Mouse (Mus musculus) mouse trophoblast stem cell (cell line): ENCODE data around the gene Tmem33.

Experiments used
- in situ Hi-C, 2 experiments: fragments of 300-500 bp; cut with MseI, MboI; formaldehyde crosslinking; loops; 2 replicates in 1 of 2; 3 replicates in 1 of 2; pipeline ENCODE4 v1.15.1; 2025

Gene Tmem33

DNA sequence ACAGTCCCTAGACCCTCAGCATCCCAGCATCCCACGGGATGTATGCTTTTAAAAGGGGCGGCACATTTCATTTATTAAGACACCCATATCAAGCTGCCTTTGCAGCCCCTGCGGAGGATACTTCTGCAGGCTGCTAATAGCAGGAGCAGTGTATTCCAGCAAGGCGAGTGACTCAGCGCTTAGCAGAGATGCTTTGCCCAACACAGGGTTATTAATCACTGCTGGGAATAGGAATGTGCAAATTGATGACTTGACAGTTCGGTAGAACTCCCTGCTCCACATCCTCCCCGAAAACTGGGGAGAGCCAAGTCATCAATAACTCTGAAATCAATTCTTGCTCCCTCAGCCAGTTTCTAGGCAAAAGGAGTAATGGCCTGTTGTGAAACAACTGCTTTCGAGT is 4.7 kb upstream of the Tmem33 start:
- in situ Hi-C loops, result no loop called here

DNA sequence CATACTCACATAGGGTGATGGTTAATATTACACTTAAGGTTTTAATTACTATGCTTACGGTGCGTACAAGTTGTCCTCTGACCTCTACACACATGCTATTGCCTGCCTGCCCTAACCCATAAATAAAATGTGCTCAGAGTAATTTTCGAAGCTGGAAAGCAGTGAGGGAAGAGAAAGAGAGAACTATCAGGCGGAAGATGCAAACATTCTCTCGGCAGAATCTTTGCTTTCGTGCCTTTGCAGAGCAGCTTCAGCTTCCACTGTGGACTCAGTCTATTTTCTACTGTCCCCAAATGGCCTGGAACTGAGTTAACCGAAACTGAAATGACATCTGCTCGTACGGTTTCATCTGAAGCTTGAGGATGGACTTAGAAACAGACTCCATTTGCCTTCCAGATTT is 1.9 kb upstream of the Tmem33 start:
- in situ Hi-C loops, result no loop called here

DNA sequence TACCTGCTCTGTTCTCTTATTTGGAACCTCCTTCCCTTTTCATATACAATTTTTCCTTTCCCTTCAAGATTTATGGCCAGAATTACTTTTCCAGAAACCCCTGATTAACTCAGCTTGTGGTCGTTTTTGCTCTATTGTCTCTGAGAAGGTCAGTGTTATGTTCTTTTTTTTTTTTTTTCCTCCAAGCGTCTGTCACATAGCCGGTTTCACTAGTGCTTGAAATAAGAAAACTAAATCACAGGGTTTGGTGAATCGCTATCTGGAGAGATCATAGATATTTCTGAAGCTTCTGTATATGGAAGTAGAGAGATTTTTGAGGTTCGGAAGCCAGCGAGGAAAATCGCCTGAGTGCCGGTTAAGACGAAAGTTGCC is 220 bp upstream of the Tmem33 start:
- in situ Hi-C loops, result no loop called here

DNA sequence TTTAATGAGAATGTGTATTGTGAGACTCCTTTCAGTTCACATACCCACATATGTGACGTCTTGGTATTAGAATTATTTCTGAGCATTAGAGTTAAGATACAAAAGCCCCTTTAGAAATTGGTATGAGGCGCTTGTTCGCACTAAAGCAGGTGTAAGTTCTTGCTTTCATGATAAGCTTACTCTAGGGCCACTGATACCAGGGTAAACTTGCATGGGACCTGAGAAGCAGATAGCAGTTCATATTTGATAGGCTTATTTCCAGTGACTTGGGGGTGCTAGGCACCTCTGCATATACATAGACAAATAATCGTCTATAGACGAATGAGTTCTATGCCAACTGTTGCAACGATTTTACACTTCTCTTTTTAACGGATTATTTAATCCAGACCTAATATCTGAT is 2.6 kb downstream of the Tmem33 start:
- in situ Hi-C loops, result no loop called here

DNA sequence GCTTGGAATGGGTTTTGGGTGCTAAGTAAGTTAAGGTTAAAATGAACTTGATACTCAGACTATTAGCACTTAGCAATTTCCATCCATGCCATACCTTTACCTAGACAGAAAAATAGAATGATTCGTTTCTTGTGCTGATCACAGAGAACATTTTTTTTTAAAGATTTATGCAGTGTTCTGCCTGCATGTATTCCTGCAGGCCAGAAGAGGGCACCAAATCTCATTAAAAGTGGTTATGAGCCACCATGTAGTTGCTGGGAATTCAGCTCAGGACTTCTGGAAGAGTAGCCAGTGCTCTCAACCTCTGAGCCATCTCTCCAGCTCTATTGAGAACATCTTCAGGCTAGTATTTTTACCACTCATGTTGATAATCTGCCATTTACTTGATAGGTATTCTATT is 5.7 kb downstream of the Tmem33 start:
- in situ Hi-C loops, result no loop called here

DNA sequence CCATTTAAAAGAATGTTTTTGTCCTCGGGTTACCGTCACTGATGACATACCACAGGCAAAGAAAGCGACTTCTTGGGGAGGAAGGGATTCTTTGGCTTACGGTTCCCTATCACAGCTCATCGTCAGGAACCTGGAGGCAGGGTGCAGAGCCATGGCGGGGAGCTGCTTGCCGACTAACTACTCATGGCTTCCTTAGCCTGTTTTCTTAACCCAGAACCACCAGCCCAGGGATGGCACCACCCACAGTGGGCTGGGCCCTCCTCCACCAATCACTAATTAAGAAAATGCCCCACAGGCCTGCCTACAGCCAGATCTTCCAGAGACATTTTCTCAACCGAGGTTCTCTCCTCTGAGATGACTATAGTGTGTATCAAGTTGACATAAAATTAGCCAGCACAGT is 8.9 kb downstream of the Tmem33 start:
- in situ Hi-C loops, result no loop called here

DNA sequence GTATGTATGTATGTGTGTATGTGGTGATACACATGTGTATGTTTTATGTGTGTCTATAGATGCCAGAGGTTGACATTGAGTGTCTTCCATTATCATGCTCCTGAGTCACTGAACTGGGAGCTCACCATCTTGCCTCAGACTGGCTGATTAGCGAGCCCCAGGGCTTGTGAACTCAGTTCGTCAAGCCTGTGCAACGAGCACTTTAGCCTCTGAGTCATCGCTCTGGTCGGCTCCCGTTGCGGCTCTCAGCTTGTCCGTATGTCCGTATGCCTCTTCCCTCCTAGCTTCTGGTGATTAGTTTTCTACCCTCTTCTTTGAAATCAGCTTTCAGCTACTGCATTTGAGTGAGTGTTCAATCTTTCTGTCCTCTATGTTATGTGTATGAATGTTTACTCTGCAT is 19.0 kb downstream of the Tmem33 start:
- in situ Hi-C loops, result no loop called here

DNA sequence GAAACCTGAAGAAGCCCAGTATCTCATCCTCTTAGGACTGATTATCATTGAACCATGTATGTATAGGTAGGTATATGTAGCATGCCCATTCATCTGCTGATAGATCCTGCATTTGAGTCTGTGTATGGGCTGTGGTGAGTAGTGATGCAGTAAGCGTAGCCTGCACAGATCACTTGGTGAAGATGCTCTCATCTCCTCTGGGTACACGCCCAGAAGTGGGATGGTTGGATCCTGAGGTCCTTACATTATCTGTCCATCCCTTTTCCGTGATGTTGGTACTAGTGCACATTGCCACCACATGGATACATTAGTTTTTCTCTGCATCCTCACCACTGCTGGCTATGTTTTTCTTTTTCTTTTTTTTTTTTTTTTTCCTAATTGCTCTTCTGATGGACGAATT is 19.5 kb downstream of the Tmem33 start:
- in situ Hi-C loops, result no loop called here

DNA sequence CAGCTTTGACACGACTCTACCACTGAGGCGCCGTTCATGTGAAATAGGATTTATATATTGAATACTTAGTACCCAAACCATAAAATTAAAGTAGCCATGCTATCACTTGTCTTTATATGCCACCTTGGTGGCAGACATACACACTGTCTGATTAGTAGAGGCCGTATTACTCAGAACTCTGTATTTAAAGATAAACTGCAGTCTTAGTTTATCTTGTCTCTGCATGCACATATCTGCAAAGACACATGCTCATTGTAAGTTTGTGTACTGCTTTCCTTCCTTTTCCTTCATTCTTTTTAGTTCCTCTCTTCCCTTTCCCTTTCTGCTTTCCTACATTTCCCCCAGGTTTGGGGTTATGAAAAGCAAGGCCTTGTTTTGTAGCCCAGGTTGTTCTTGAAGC is 20.0 kb downstream of the Tmem33 start:
- in situ Hi-C loops, result no loop called here

DNA sequence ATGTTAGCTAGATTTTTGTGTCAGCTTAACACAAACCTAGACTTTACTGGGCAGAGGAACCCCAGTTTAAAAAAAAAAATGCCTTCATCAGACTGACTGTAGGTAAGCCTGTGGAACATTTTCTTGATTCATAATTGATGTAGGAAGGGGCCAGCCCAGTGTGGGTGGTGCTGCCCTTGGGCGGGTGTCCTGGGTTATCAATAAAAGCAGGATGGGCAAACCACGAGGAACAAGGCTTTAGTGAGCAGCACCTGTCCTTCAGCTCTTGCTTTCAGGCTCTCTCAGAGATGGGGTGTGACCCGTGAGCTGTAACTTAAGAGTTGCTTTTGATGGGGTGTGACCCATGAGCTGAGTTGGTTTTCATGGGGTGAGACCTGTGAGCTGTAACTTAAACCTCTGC is 34.7 kb downstream of the Tmem33 start:
- in situ Hi-C loops, result no loop called here

DNA sequence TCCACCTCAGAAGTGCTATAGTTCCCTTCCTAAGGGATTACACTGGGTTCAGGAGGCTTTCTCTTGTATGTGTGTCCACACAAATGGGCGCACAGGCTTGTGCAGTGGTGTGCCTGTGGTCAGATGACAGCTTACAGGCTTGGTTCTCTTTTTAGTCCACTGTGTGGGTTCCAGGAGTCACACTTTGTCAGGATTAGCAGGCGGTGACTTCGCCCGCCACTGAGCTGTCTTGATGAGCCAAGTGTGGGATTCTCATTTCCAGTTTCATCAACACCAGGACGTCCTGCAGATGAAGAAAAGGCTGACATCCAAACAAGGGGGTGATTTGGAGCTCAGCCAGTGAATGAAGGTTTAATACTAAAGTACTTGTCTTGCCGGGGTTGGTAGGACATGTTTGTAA is 35.3 kb downstream of the Tmem33 start:
- in situ Hi-C loops, result no loop called here

DNA sequence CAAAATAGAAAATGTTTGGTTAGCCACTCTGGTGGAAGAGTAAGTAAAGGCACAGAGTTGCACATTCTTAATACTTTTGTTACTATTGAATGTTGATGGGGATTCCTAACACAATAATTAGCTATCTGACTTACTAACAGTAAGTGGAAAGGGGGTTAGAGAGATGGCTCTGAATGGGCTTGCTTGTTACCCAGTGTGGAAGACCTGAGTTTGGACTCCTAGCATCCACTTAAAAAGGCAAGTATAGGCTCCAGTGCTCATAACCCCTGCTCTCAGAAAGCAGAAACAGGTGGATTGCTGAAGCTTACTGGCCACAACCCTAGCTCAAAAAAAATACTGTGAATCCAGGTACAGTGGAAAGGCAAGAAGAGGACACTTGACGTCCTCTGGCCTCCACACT is 35.8 kb downstream of the Tmem33 start:
- in situ Hi-C loops, result no loop called here

DNA sequence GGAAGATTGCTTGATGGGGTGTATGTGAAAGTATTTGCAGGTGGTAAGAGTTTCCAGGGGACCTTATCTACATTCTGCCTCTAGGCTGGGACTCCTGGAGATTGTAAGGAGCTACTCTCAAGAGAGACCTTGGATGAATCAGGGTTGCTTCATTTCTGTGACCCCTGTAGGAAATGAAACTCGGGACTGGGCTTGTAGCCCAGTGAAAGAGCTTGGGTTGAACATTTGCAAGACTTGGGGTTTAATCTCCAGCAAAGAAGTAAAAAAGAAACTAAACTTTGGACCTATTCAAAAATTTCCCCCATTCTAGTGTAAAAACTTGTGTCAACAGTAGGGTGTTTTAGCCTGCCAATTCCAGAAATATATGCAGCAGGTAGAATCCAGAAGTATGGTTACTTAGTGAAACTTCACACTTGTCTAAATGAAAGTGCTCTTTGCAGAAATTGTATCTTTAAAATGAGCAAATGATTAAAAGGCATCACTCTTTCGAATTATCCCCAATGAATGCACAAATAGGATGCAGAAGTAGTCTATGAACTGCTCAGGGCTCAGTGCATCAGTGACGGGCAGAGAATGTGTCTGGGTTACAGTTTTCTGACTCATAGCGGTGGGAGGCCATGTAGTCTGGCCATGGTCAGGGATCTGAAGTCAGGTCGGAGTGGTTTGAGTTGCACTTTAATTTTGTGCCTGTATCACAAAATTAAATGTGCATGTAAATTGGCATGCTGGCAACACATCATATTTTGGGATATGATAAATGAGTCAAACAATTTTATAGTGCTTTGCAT is 36.9 kb downstream of the Tmem33 start:
- in situ Hi-C loops, result no loop called here

DNA sequence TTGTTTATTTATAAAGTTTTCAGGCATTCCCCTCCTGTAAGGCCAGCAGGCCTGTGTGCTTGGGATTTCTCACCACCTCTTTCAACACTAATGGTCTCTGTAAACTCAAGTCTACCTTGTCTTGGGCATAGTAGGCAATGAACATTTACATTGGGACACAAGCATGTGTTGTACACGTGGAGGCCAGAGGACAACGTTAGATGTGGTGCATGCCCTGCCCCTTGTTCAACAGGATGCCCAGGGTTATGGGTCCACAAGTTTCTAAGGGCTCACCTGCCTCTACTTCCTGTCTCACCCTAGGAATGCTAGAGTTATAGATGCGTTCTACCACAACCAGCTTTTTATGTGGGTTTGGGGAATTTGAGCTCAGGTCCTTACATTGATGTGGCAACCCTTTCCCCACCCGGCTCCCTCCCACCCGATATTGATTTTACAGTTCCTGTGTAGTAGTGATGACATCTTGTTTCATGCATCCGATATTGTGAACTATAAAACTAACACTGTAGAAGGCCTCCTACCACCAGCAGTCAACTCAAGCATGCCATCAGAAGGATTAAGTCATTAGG is 39.6 kb downstream of the Tmem33 start:
- in situ Hi-C loops, result no loop called here

DNA sequence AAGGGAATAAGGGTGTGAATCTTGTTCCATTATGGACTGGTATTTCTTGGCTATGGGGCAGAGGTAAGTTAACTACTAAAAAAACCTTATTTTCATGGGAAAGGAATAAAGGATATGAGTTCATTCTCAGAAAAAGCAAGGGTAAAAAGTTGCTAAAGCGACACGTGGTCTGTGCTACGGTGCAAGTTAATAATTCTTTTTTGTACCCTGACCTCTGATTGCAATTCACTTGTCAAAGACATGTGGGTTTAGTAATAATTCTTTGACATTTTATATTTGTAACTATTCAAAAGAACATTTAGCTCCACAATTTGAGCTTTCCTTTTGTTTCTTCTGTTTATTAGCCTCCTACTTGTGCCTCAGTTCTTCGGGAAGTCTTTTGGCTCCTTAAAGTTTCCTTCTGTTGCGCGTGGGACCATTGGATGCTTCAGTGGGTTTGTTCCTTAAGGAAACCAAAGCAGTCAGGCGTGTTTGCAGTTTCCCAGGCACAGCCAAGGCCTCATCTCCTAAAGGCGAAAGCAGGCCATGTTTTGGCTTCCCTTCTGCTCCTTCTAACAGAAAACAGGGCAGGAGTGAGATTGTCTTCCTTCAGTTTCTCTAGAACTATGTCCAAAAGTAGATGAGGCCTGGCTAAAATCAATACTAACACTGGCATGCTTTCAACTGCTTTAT is 40.7 kb downstream of the Tmem33 start:
- in situ Hi-C loops, result no loop called here

DNA sequence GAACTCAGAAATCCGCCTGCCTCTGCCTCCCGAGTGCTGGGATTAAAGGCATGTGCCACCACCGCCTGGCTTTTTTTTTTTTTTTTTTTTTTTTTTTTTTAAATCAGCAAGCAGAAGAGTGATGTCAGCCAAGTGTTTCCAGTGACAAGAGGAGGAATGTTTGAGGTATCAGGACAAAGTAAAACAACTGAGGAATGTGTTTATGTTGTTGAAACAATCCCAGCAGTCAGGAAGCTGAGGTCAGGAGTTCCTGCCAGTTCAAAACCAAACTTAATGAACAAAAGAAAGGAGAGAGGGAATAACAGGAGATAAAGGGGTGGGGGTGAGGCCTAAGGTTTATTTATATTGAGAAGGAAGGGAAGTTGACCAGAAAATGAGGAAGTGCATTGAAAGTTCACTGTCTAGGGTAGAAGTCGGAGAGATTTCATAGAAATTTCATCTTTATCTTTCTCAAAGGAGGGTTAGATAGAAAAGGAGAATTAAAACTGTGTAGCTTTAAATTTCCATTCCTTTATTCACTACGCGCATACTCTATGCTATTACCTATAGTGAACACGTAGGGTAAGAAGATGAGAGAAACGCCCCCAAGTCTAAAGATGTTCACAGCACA is 41.5 kb downstream of the Tmem33 start:
- in situ Hi-C loops, result no loop called here

DNA sequence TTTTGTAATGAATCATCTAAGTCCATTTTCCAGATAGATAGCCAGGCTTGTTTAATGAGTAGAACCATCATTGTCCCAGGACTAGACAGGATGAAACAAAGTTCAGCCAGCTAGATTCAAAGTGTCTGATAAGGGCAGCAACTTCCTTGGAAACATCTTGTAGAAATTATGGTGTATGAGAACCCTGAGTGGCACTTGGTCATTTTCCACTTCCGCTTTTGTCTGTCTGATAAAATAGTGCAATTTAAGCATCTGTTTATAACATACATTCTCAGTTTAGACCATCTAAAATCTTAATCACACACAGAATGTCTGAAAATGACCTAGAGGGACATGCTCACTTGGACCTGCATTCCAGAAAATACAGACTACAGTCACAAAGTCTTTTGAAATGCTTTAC is 43.5 kb downstream of the Tmem33 start:
- in situ Hi-C loops, result no loop called here

DNA sequence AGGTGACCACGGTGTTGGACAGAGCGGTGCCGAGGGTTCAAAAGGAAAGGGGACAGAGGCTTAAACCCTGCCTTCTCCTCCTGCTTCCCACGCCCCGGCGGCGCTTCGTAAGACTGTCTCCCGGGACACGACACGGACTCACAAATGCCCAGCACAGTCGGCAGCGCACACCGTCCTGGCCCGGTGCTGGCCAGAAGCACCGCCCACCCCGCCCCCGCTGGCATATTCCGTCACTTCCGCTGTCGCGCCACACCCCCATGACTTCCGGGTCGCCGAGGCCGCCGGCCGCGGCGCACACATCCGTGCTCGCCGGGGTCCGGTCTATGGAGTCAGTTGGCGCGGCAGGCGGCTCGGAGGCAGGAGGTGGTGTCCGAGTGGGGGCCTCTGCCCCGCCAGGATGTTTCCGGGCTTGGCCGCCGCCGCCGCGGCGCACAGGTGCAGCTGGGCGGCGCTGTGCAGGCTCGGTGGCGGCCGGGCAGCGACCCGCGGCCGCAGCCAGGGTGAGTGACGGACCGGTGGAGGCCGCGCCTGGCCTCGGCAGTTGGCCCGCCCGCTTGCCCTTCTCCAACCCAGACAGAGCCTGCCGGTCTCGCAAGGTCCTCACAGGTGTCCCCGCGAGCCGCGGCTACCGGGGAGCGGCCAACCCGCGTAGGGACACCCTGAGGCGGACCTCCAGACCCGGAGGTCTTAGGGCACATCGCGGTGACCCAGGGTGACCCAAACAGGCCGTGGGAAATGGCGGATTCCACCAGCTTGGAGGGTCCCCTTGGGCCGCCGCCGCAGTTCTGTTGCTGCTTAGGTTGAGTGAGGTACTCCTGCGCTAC is 46.5 kb downstream of the Tmem33 start, which contains the start of gene Slc30a9:
Gene Slc30a9 (plus strand): TSS at position 258 of the 824 bp plus-strand sequence.
- in situ Hi-C loops, result no loop called here

DNA sequence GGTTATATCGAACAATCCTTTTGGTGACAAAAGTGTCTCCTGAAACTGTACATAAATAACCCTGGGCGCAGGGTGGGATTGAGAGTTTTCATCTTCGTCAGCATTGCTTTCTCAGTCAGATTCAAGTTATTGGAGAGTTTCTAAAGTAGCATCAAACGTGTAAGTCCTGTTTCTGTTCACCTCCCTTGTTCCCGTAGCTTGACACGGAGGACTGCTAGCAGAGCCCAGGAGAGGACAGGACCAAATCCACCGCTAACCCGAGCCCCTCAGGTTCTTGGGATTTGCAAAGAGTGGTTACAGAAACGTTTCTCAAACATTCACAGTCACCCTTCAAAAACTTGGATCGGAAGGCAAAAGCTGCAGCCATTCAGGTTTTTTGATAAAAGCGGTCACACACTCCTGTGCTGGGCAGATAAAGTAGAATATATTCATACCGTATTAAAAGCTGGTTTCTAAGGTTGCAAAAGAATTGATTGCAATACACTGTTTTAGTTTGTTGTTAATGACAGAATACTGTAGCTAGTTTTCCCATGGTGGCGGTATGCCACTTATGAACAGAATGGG is 47.4 kb downstream of the Tmem33 start:
- in situ Hi-C loops, result no loop called here

DNA sequence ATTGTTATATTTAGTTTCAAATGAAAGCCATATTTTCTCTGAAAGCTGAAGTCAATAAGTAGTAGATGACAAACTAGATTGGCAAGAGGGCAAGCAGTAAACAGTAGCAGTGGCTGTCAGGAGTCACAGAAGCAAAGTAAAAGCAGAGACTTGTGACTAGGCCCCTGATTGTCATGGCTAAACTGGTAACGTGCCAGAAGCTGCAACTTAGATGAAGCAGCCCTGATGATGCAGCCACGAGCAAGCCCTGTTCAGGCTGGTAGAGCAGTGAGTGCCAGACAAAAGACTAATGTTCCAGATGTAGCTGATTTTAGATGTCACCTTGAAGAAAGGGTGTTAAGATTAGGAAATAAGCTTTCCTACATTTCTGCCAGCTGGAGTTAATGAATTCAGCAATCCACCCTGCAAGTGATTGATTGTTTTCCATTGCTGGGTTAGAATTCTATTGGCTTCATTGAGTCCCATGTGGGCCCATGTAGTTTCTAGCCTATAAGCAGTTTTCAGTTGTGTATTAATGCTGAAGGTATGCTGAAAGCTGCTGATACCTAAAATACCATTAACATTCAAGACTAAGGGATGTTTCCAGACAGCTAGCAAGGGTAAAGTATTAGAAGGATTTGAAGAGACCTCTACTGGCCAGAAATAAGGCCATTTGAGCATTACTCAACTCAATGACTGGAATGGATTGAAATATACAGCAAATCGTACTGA is 51.6 kb downstream of the Tmem33 start:
- in situ Hi-C loops, result no loop called here

DNA sequence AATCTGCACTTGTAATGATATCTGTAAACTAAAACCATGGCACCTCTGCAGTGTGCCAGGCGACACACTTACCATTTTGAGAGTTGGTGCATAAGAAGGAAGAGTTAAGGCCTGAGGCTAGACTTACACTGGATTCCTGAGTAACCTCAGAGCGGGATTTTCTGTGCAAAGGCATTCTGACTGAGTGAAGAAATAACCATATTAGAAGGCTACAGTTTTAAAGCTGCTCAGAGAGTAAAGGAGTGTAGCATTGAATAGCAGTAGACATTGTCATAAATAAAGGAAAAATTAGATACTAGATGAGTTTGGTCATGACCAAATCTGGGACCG is 52.1 kb downstream of the Tmem33 start:
- in situ Hi-C loops, result no loop called here
